Mouse (Mus musculus) T-cell, adult 2 months (primary cell): ENCODE results near the gene Pgls.

ENCODE experiments used
- DNase-seq: peaks from one replicate; pipeline ENCODE4 v3.0.0; 2022; ENCODE audit warnings: low spot score

Pgls gene

GRCm38 (mm10) chr8:71638321-71638720 lies 46.3 kb downstream of the Pgls start:
- DNase-seq = no peak

- DNase-seq = no peak
Measured at GRCm38 (mm10) chr8:71639318-71639717, 47.3 kb downstream of the Pgls start.

GRCm38 (mm10) chr8:71645510-71645909 lies 53.5 kb downstream of the Pgls start:
- no peak for DNase-seq
